Mouse (Mus musculus): ENCODE measurements around the gene Polr3f. TPM values are rescaled to one million over a fixed set of nuclear protein-coding genes. Genes with fewer than 3 reads are reported as not detected.

Polr3f gene
- 10 to 100 TPM; 30.8 to 34.0 TPM for polyA plus RNA-seq (2017; shearing (Covaris generic))

DNA sequence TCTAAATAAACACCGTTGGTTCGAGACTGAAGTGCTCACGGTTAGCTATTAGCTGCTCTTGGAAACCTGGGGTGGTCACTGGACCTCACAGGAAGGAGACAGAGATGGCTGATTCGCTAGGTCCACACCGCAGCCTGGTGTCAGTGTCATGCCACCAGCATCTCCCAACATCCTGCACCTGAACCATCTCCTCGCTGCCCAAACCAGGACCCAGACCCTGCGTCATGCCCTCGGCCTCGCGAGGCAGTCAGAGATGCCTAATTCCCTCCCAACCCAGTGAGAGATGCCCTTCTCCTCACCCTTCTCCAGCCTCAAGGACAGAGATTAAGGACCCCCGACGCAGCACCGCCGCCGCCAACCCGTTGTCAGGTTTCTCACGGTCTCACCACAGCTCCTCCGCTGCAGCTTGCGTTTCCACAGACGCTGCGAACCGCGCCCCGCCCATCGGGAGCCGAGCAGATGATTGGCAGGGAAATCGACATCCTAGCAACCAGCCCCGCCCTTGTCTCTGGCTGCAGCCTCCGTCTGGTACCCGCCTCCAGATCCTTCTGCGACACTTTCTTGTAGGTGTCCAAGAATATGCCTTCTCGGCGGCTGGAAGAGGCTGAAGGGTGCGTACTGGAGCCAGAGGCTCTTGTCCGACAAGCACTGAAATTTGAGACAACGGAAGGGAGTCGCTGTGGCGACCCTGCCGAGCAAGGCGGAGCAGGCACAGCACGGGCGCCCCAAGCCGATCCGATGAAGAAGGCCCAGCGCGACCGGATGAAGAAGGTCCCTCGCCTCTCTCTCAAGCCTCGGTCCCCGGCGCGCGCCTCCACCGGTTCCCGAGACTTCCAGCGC lies at the start of gene Polr3f, which contains the start of gene Dzank1:
Gene Polr3f, plus strand, starts transcription at position 738 of the 840 bp plus-strand sequence.
Gene Dzank1, minus strand, starts transcription at position 434 of the 840 bp plus-strand sequence.

GRCm38 (mm10) chr2:144550529-144550928 lies 23.0 kb downstream of the Polr3f start, which contains the start of gene Rbbp9:
Gene Rbbp9, minus strand, starts transcription at chr2:144550869.

GRCm38 (mm10) chr2:144555820-144556552 lies 28.5 kb downstream of the Polr3f start, which contains the start of gene Sec23b:
Gene Sec23b, plus strand, starts transcription at chr2:144556229.

Other genes with a start within 250 kb of the Polr3f start
- gene Ovol2, start 195.6 kb upstream of the Polr3f start, polyA plus RNA-seq (2017; shearing (Covaris generic)) = under 1 TPM in 1 of 2 experiments, not detected in 1; 0.66 TPM
- 10 to 100 TPM; 31.6 to 40.8 TPM for gene Kat14, start 158.7 kb upstream of the Polr3f start, polyA plus RNA-seq (2017; shearing (Covaris generic))
- 1 to 10 TPM; 5.4 to 7.8 TPM for gene Pet117, start 158.7 kb upstream of the Polr3f start, polyA plus RNA-seq (2017; shearing (Covaris generic))
- gene Dzank1, start 304 bp upstream of the Polr3f start, polyA plus RNA-seq (2017; shearing (Covaris generic)) = under 1 TPM; 0.27 to 0.61 TPM
- gene Rbbp9, start 23.2 kb downstream of the Polr3f start, polyA plus RNA-seq (2017; shearing (Covaris generic)) = 1 to 10 TPM; 5.9 to 9.2 TPM
- gene Sec23b, start 28.5 kb downstream of the Polr3f start, polyA plus RNA-seq (2017; shearing (Covaris generic)) = 100 to 1,000 TPM in 1 of 2 experiments, 10 to 100 TPM in 1; 78.4 to 104 TPM
- 10 to 100 TPM; 20.0 to 23.9 TPM for gene Smim26, start 66.3 kb downstream of the Polr3f start, polyA plus RNA-seq (2017; shearing (Covaris generic))
- gene Dtd1, start 72.2 kb downstream of the Polr3f start, polyA plus RNA-seq (2017; shearing (Covaris generic)) = 10 to 100 TPM; 56.5 to 57.1 TPM

All from inflammation-experienced regulatory T-cells (primary cell).